Mouse (Mus musculus) NIH3T3 (cell line): ENCODE data around the gene Alpk1.

ENCODE experiments used
- DNase-seq: peaks from one replicate; pipeline ENCODE4 v3.0.0-alpha.2; 2012; ENCODE audit warnings: low read depth

Gene Alpk1

DNA sequence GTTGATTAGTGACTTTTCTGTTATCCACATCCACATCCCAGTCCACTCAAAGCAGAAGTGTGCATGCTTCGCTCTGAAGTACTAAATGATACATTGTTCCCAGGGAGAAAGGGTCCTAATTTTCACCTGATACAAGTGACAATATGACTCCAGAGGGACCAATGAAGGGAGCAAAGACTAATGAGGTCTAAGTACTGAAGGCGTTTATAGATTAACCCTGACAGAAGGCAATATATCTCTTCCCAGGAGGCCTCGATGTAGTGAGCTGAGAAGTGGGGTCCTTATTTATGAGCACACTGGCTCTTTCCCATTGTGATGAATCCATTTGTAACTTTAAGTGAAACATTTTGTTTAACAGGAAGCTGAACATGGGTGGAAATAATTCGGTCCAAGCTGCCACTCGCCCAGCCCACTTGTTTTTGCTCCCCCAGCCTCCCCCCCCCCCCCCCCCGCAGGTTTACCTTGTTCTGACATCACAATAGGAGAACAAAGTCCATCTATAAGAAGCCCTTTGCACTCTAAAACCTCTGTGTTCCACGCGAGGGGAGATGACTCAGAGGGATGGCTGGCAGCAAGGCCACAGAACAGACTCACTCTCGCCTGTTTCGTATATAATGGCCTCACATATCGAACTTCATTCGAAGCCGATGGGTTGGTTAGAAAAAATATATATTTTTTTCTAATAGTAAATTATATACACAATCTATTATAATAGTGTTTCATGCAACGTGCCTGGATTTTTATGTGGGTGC, 36.5 kb downstream of the Alpk1 start:
- DNase-seq: no peak

GRCm38 (mm10) chr3:127741473-127741872, 38.9 kb downstream of the Alpk1 start:
- peak; percentile 46 for DNase-seq

DNA sequence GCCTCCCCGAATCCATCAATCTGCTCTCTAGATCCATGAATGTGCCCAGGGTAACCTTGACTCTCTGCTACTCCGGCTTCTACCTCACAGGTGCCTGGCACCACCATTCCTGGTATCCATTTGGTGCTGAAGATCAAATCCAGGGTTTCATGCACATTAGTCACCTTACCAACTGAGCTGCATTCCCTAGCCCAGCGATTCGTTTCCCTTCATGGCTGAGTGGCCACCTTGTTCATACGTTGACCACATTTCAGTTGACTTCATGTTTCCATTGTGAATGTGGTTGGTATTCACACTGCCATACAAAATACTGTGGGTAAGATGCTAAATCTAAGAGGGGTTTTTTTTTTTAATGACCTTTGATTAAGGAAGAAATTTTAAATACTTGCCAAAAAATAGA, 42.5 kb downstream of the Alpk1 start:
- DNase-seq: no peak

DNA sequence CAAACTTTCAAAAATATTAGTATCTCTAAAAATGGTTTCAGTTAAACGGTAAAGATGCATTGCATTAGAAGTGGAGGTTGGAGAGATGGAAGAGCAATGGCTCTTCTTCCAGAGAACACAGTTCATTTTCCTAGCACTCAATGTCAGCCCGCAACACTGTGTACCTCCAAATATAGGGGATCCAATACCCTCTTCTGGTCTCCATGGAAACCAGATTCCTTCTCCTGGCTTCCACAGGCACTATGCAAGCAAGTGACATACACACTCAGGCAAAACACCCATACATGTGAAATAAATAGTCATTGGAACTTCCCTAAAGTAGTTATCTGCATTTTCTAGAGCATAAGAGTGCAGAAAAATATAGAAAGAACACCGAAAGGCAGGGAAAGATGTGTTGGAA, 44.9 kb downstream of the Alpk1 start:
- no peak for DNase-seq

GRCm38 (mm10) chr3:127729513-127730137, 50.7 kb downstream of the Alpk1 start:
- no peak for DNase-seq

DNA sequence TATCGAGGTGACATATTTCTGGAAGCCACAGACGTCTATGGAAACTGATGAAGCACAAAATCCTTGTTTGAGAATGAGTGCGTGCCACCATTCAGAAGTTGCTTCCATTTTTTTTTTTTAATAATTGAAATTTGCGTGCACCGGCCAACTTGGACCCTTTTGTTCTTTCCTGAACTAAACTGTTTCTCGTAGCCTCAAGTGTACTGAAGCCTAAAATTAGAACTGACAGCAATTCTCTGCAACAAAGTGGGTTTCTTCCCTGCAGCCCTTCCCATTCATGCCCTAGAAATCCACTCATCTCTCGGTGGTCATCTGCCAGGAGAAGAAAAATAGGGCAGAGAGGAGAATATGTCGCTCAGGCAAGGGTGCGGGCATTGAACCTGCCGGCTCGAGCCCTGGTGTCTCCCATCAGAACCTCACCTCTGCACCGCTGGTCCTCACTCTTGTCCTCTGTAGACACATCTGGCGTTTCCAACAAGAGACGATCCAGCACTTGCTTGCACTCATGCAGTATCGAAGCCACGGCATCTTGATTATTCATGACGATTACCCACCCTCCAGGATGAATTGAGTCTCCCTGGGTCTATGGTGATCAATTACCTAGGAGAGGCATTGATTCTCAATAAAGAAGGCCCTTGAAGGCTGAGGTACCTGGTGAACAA, 51.3 kb downstream of the Alpk1 start:
- DNase-seq: no peak

- no peak for DNase-seq
Measured at GRCm38 (mm10) chr3:127728046-127728445, 52.3 kb downstream of the Alpk1 start.

GRCm38 (mm10) chr3:127720948-127721347, 59.4 kb downstream of the Alpk1 start:
- no peak for DNase-seq

- no peak for DNase-seq
Measured at GRCm38 (mm10) chr3:127720050-127720449, 60.3 kb downstream of the Alpk1 start.

- DNase-seq: no peak
Measured at GRCm38 (mm10) chr3:127719601-127720000, 60.7 kb downstream of the Alpk1 start.

GRCm38 (mm10) chr3:127716759-127717158, 63.6 kb downstream of the Alpk1 start:
- DNase-seq: no peak

DNA sequence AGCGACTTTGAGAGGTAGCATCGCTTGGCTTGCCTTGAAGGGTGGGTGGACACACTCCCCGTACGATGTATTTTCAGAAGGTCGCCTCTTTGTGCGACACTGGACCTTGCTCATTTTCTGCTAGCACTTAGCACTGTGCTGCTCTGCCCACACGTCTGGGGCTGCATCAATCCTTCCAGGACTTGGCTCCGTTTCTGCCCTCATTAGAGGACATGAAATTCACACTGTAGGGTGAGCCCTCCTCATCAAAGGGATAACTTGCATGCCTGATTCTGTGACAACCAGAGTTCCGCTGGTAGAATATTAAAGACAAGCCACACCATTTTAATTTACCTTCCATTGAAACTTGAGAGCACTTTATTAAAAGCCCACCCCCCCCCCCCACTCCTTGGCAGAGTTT, 67.2 kb downstream of the Alpk1 start:
- no peak for DNase-seq

DNA sequence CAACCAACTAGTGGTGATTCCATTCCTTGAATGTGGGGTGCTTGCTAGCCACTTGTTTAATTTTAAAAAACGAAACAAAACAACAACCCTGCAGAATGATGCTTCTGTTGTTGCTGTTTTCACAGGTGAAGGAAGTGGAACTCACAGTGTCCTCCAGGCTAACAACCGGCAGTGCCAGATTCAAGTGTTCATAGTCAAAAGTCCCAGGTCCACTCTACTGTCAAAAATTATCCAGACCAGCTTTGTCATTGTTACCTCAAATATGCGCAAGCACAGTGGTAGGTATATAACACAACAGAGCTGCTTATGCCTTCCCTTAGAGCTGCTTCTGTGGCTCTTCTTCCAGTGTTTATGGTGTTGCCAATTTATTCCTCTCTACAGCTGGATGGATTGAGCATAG, 68.8 kb downstream of the Alpk1 start:
- no peak for DNase-seq

DNA sequence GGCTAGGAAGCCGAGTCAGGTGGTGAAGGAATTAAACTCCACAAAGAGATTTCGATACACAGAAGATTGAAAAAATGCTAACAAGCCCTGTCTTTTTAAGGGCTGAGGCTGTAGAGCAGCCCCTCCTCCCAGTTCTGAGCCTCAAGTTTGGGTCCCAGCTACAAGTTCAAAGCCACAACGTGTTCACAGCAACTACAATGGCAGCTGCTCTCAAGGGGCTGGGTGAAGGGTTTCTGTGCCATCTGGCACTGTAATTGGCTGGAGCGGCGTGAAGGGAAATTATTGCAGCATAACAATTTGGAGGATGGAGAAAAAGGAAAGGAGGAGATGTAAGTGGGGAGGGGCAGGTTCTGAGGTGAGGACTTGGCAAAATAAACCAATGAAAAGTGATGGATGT, 73.2 kb downstream of the Alpk1 start:
- no peak for DNase-seq

GRCm38 (mm10) chr3:127706445-127707088, 73.8 kb downstream of the Alpk1 start:
- DNase-seq: no peak

- DNase-seq: no peak
Measured at GRCm38 (mm10) chr3:127705515-127706444, 74.5 kb downstream of the Alpk1 start.

- no peak for DNase-seq
Measured at GRCm38 (mm10) chr3:127705139-127705514, 75.2 kb downstream of the Alpk1 start.

GRCm38 (mm10) chr3:127701196-127701825, 79.0 kb downstream of the Alpk1 start:
- DNase-seq: no peak

DNA sequence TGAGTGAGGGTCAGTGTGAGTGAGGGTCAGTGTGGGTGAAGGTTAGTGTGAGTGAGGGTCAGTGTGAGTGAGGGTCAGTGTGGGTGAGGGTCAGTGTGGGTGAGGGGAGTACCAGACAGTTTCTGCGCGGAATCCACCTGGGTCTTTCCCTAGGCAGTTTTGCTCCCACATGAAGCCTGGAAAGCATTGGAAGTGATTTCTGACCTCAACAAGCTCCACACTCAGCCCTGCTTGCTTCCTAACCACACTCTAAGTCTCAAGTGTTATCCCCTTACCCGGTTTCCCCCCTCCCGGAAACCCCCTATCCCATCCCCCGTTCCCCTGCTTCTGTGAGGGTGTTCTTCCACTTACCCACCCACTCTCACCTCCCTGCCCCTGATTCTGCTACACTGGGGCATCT, 81.7 kb downstream of the Alpk1 start:
- no peak for DNase-seq

GRCm38 (mm10) chr3:127696541-127696940, 83.8 kb downstream of the Alpk1 start:
- DNase-seq: no peak
